Mouse (Mus musculus) MN1 (cell line): ENCODE data around the gene Chst5.
A peak's percentile ranks its signal among the peaks of the same experiment; 100 is the strongest.
"Not testable (repeated sequence)": the region's sequence is repeated elsewhere in the genome, so short reads cannot be mapped to it uniquely, and the experiment has no call there.

Experiments used
- DNase-seq: peaks from one replicate; pipeline ENCODE4 v3.0.0-alpha.2; 2016; ENCODE audit warnings: low spot score

The Chst5 gene

DNA sequence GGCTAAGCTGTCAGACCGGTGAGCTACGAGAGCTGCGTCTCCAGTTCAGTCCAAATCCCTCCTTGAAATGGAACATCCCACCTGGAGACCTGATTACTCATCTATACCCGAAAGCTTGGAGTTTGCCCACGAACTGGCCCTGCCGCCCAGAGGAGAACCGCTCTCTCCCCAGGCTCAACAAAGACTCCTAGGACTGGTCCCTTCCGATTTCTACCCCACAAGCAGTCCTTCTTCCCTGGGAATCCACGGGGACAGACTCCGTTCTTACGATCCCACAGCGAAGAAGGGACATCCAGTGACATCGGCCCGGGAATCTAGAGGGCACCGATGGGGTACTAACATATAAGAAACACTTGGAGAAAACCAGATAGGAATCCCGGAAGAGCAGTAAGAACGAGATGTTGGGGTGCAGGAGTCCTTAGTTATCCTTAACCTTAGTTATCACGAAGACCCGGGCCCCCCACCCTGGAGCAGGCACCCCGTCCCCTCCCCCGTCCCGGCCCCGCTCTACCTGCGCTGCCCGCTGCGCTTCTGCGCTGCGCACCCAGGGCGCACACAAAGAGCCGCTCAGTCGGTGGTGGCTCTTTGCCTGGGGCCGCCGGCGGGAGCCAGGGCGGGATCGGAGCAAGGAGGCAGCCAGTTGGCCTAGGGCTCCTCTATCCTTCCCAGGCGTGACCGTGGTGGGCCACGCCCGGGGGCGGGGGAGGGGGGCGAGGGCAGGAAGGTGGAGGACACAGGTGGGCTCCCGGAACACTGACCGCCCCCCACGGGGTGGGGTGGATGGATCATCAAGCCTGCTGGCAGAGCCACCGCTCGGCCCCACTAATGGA is at the start of gene Chst5:
TSS of gene Chst5 (minus strand) at position 827 of the 830 bp plus-strand sequence.
- DNase-seq: no peak

DNA sequence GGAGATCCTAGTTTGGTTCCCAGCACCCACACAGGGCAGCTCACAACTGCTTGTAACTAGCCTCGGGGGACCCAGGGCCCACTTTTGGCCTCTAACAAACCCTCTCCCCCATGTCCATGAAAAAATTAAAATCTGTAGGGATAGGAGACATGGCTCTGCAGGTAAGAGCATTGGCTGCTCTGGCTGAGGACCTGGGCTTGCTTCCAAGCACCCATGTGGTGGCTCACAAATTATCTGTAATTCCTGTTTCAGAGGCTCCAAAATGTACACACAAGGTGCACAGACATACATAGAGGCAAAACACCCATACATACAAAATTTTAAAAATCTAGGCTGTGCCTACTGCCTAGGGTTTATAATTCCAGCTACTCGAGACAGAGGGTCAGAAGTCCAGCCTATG is 47.0 kb upstream of the Chst5 start:
- DNase-seq: no peak

DNA sequence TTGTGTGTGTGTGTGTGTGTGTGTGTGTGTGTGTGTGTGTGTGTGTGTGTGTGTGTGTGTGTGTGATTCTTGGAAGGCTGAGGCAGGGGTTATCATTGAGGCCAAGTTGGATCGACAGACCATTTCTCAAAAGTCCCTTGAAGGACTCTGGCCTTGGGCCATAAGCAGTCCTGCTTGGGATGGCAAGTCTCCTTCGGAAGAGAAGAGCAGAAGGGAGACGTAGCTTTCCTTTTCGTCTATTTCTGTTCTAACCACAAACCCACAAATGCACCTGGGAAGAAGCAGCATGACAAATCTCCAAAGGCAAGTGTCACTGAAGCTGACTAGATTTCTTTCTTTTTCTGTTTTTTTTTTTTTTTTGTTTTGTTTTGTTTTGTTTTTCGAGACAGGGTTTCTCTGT is 45.6 kb upstream of the Chst5 start:
- no peak for DNase-seq

DNA sequence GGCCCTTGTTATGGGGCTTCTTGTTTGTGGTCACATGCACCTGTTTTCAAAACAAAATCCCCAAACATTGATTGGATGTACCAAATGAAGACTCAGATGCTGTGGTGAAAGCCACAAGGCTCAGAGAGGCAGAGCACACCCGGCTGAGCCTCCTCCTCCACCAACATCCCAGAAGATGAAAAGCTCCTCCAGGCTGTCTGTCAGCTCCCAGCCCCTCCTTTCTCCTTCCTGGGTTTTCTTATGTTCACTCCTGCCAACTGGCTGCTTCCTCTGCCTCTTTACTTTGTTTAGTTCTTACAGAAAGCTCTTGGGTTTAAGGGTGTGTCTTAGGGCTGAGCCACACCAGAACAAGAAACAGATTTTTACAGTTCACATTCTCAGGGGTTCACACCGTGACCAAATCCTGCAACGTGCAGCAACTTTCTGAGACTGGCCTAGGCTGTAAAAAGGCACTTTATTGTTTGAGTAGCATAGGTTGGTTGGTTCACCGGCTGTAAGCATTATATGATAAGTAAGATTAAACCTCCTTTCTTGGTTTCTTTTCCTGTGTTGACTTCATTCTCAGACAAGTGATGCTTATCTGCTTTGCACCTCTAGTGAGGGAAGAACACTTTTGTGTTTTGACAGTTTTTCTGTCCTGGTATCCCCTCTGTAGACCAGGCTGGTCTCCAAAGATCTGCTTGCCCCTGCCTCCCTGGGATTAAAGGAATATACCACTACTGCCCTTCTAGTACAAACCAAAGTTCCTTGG is 44.8 kb upstream of the Chst5 start:
- no peak for DNase-seq

DNA sequence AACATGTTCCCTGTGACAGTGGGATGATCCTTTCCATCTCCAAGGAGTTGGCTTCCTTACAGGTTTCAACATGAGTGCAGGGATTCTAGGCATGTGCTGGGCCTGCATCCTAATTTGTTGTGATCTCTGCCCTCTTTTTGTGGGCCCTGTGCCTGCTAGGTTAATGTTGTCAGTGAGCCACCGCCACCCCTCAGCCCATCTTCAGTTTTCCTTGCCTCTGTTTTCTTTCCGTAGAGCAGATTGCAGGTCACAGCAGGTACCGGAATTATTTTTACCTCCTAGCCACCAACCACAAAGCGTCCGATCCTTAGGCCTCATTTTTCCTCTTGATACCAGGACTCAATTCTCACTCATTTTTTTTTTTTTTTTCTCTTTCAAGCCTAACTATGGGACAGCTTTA is 41.7 kb upstream of the Chst5 start:
- DNase-seq: no peak

DNA sequence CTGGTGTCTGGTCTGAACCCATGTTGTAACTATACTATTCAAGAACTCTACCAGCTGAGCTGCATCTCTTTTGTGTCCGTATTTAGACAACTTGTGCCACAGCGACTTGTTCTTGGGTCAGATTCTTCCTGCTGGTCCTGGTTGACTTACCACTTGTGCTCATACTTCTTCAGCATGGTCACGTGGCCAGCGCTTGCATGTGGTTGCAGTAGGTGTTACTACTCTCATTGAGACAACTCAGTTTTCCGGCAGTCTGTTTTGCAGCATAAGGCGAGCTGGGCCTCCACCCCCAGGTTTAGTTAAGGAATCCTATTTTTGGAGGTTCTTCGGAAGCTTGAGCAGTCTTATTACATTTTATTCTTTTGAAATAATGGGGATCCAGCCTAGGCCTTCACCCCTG is 41.1 kb upstream of the Chst5 start:
- DNase-seq: no peak

DNA sequence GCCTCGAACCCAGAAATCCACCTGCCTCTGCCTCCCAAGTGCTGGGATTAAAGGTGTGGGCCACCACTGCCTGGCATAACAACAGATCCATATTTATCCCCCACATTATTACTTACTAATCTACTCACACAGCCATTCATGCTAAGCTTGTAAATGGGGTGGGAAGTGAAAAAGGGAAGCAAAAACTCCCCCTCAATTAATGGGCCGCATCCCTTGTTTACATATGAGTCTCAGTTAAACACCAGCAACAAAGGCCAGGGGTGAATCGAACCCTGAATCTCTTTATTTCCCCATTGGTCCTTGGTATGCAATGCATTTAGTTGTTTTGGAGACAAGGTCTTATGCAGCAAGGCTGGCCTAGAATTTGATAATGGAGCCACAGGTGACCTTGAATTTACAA is 40.6 kb upstream of the Chst5 start:
- DNase-seq: no peak

DNA sequence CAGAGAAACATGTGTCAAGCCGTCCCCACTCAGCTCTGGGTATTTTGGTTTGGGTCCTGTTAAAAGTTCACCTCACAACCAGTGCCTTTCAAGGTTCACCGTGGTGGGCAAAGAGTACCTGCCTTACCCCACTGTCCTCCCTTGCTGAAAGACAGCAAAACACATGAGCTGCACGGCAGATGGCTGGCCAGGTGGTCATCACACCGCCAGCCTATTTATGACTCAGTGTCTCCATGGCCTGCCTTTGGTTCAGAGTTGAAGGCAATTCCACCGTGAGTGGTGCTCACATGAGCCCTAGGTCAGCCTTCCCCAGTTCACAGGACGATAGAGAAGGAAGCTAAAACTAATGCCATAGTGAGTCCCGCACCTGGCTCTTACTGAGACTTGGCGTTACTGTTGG is 37.7 kb upstream of the Chst5 start:
- DNase-seq: no peak

DNA sequence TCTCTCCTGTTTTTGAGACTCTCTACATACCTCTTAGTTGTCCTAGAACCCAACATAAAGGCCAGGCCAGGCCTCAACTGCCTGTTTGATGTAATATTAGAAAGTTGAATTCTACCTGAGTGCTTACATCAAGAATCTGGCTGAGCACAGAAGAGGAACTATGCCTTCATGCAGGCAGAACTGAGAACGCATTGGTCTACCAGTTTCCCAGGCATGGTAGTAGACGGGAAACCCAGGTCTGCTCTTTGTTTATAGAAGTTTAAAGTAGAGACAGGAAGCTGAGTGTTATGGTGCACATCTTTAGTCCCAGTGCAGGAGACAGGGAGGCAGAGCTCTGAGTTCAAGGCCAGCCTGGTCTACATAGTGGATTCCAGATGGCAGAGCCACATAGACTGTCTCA is 36.9 kb upstream of the Chst5 start:
- DNase-seq: no peak

DNA sequence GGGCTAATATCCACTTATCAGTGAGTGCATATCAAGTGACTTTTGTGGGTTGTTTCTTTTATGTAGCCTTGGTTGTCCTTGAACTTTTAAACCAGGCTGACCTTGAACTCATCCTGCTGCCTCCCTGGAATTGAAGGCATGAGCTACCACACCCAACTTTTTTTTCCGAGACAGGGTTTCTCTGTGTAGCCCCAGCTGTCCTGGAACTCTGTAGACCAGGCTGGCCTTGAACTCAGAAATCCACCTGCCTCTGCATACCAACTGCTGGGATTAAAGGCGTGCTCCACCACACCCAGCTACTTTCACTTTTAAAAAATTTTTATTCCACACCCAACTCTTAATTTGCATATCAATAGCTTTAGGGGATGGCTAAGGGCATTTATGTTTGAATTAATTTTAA is 33.3 kb upstream of the Chst5 start:
- no peak for DNase-seq

DNA sequence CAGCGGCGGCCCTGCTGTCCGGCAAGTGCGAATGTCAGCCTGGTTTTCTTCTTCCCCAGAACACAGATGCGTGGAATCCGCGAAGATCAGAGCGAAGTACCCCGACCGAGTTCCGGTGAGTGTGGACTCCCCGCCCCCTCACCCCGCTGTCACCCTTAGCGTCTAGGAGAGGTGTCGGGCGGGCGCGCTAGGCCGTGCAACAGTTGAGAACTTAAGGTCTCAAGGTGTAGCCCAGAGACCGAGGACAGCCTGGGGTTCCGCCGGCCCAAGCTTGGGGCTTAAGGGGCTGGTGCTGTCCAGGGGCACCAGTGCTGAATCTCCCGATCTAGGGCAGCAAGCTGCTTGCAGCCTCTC is 30.8 kb upstream of the Chst5 start:
- DNase-seq: peak; percentile 55

DNA sequence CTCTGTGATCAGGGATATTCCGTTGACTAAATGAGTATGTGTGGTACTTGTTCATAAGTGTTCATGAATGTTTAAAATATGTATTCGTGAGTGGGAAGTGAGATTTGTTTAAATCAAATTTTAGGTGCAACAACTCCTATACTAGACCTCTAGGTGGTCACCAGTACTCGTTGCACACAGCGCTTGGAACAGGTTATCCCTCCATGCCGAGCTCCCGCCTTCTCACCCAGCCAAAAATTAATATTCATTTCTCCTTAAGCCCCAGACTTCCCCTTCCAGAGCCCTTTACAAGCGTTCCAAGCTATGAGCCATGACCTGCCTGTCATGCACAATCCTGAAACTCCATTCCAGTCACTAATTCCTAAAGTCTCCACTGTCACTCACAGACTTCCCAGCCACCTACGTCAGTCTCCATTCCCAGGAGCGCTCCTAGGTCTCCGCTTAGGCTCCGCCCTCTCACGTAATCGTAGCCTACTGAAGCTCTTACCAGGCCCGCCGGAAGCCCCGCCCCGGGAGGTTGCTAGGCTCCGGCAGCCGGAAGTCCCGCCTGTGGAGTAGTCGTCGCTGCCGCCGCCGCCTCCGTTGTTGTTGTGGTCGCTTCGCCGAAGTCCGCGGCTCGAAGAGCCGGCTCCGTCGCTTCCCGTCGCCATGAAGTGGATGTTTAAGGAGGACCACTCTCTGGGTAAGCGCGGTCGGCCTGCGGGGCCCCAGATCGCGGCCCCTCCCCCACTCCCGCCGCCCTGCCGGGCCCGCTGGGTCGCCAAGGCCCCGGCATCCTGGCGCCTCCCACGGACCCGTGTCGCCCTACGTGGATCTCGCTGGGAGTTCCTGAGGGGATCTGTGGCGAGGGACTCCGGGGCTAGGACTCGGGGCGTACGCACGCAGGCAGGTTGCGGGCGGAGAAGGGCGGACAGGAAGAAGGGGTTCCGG is 30.2 kb upstream of the Chst5 start, which contains the start of gene Gabarapl2:
TSS of gene Gabarapl2 (plus strand) at position 533 of the 930 bp plus-strand sequence.
- peak; percentile 100 for DNase-seq

DNA sequence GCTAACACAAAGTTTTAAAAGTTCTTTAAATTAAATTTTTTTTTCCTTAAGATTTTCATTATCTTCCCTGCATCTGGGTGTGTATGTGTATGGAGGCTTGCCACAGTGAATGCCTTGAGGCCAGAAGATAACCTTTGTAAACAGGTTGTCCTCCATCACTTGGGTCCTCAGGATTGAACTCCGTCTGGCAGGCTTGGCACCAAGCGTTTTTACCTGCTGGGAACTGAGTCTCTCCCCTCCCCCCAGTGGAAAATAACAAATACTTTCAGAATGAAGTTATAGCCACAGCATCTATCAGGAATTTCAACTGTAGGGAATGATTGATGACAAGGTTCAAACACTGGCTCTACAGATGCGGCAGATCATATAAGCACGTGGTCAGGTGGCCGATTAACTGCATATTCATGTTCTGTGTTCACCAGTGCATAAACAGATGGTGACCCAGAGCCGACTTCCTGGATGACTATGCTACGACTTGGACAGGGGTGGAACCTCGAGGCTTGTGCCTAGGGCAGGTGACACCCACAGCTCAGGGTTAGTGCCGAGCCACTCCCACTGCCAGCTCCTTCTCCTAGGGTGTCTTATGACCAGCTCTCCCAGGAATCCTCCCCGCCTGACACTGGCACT is 29.4 kb upstream of the Chst5 start:
- peak; percentile 86 for DNase-seq

DNA sequence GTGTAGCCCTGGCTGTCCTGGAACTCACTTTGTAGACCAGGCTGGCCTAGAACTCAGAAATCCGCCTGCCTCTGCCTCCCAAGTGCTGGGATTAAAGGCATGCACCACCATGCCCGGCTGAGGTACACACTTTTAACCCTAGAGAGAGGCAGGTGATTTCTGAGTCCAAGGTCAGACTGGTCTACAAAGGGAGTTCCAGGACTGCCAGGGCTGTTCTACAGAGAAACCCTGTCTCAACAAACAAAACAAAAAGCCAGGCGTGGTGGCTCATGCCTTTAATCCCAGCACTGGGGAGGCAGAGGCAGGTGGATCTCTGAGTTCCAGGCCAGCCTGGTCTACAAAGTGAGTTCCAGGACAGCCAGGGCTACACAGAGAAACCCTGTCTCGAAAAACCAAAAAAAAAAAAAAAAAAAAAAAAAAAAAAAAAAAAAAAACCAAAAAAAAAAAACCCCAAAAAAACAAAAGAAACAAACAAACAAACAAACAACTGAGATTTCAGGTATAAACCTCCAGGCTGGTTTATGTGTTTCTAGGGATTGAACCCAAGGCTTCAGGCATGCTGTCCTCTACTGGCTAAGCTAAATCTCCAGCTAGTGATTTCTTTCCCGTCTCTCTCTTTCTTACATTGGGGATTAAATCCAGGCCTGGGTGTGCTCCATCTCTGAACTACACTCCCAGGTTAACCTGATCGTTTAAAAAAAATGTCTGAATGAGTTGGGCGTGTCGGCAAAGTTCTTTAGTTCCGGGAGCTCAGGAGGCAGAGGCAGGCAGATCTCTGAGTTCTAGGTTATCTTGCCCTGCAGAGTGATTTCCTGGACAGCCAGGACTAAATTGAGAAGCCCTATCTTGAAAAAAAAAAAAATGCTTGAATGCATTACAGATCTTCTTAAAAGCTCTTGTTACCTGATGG is 28.1 kb upstream of the Chst5 start:
- DNase-seq: not testable (repeated sequence)

DNA sequence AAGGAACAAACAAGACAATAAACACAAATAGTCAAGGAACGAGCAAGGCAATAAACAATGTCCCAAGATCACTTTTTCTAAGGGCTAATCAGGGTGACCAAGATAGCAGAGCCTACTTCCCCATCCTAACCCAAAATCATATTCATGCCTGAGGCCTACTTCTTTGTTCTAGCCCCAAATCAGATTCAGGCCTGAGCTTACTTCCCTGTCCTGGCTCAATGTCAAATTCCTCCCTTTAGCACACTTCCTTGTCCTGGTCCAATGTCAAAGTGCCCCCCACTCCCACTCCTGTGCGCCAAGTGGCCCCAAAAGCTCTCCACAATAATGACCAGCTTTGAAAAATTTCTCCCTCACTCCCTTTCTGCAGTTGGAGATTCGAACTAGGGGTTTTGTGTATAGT is 26.9 kb upstream of the Chst5 start:
- no peak for DNase-seq

DNA sequence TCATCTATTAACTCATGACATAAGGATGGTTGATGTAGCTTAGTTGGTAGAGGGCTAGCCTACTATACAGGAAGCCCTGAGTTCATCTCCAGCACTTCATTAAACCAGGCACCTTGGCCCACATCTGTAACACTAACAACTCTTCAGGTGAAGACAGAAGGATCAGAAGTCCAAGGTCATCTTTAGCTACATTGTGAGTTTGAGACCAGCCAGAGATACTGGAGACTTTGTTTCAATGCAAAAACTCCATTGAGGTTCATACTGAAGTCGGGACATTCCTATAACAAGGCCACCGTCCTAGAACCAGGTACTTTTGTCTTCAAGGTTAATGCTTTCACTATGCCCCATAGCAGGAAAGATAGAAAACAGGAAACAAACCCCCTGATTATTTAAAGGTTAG is 24.0 kb upstream of the Chst5 start:
- no peak for DNase-seq

DNA sequence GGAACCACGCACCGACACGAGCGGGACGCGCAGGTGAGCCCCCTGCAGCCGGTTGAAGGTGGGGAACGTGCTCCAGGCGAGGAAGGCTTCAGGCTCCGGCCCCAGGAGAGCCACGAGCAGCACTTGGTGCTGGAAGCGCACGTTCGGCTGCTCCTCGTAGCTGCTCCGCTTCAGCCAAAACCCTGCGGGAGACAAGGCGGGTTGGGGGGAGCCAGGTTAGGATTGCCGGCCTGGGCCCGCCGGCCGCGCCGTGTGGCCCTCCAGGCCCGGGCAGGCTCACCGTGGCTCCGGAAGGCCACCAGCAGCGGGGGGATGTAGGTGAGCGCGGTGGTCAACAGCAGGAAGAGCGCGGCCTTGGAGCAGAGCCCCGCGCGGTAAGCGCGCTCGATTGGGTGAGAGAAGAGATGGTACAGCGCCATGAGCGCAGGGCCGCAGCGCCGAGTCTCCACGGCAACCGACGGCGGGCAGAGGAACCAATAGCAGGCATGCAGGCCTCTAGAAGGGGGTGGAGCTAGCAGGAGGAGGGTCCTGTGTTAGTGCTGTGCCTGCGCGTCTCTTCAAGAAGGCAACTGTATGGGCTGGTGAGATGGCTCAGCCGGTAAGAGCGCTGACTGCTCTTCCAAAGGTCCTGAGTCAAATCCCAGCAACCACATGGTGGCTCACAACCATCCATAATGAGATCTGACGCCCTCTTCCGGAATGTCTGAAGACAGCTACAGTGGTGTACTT is 23.3 kb upstream of the Chst5 start, which contains the start of gene Tmem231:
TSS of gene Tmem231 (minus strand) at position 534 of the 729 bp plus-strand sequence.
- DNase-seq: peak; percentile 98

DNA sequence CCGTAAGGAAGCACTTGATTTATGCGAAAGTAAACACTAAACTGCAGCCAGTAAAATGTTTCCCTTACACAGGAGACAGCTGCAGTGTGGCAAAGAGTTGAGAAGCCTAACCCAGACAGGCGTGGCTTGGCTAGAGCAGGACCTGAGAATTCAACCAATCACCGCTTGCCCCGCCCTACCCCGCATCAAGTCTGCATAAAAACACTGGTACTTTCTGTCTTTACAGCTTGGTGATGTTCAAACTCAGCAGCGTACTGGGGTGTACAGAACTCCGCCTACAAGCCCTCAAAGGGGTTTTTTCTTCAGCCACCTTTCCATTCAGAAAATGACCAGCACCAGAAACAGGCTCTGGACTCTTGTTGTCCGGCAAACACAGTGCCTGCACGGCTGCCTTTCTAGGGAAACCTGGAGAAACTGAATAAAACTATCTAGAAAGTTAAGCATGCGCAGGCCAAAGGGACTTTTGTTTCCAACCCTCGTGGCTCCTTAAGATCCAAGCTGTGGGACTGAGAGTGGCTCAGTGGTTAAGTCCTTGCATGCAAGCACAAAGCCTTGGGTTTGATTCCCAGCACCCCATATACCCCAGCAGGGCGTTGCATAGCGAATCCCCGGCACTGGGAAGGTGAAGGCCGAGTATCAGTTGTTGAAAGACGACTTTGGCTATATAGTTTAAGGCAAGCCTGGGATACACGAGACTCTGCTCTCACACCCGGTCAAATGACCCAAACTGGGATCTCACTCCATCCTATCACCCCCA is 22.5 kb upstream of the Chst5 start:
- peak; percentile 88 for DNase-seq

DNA sequence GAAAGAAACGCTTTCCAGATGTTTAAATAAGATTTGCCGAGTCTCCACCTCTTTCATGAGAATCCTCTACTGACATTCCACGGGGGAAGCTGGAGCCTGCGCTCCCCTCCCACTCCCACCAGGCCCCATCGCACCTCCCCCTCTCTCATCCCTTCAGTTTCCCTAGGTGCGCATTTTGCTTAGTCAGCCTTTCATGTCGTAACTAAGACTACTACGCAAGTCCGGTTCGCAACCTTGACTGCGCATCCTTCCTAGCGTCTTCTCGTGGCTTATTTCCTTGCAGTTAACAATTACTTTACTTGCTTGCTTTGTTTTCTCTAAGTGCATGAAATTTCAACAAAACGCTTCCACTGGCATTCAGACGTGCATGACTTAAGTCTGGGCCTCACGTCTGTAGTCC is 21.5 kb upstream of the Chst5 start:
- DNase-seq: no peak
